Mouse (Mus musculus): ENCODE data around the gene Gm10234.

Gene Gm10234

GRCm38 (mm10) chr6:95321812-95322211 is at the start of gene Gm10234:
TSS of gene Gm10234 (plus strand) at chr6:95322112.
- DNase-seq (ENCODE audit: low spot score): no peak

GRCm38 (mm10) chr6:95277633-95278032 is 44.3 kb upstream of the Gm10234 start:
- DNase-seq (ENCODE audit: low spot score): no peak

- no peak for DNase-seq (ENCODE audit: low spot score)
Measured at GRCm38 (mm10) chr6:95296025-95296424, 25.9 kb upstream of the Gm10234 start.

- no peak for DNase-seq (ENCODE audit: low spot score)
Measured at GRCm38 (mm10) chr6:95298387-95298786, 23.5 kb upstream of the Gm10234 start.

- DNase-seq (ENCODE audit: low spot score): no peak
Measured at GRCm38 (mm10) chr6:95300658-95301057, 21.3 kb upstream of the Gm10234 start.

- DNase-seq (ENCODE audit: low spot score): no peak
Measured at GRCm38 (mm10) chr6:95331191-95331590, 9.3 kb downstream of the Gm10234 start.

- no peak for DNase-seq (ENCODE audit: low spot score)
Measured at GRCm38 (mm10) chr6:95334781-95335180, 12.9 kb downstream of the Gm10234 start.

GRCm38 (mm10) chr6:95349378-95349777 is 27.5 kb downstream of the Gm10234 start:
- DNase-seq (ENCODE audit: low spot score): no peak

GRCm38 (mm10) chr6:95353043-95353442 is 31.1 kb downstream of the Gm10234 start:
- DNase-seq (ENCODE audit: low spot score): no peak

- no peak for DNase-seq (ENCODE audit: low spot score)
Measured at GRCm38 (mm10) chr6:95353886-95354285, 32.0 kb downstream of the Gm10234 start.

GRCm38 (mm10) chr6:95360084-95360483 is 38.2 kb downstream of the Gm10234 start:
- DNase-seq (ENCODE audit: low spot score): no peak

GRCm38 (mm10) chr6:95362707-95363106 is 40.8 kb downstream of the Gm10234 start:
- DNase-seq (ENCODE audit: low spot score): no peak

- no peak for DNase-seq (ENCODE audit: low spot score)
Measured at GRCm38 (mm10) chr6:95371811-95372210, 49.9 kb downstream of the Gm10234 start.

Data from adipocyte (in vitro differentiated cells).